Mouse (Mus musculus): Measurements from ENCODE around the gene Armc2. TPM values are rescaled to one million over a fixed set of nuclear protein-coding genes. Genes with fewer than 3 reads are reported as not detected.

Gene Armc2
- polyA plus RNA-seq, 1 experiment from 2014 or later: 12.7 TPM

GRCm38 (mm10) chr10:41935476-41935829 is 82.8 kb downstream of the Armc2 start:
- Histone ChIP-seq H3K36me3 (replicated peaks; ENCODE audit: control insufficient read depth, insufficient read depth) (no peaks in the 10 kb centered on the region), H3K9ac (no peak overlapping the region), H3K4me1 (replicated peaks; ENCODE audit: control insufficient read depth, insufficient read depth, low read length) (peaks cover 21% of the 10 kb centered on the region), H3K9me3 (ENCODE audit: control insufficient read depth, low read length) (no peaks in the 10 kb centered on the region), H3K27ac (peak overlapping the region; percentile 64), H3K4me3 (replicated peaks; ENCODE audit: low read length) (no peak overlapping the region), H3K4me2 (replicated peaks) (peak overlapping the region; percentile 38), H3K27me3 (ENCODE audit: control insufficient read depth, insufficient read depth, low read length) (no peaks in the 10 kb centered on the region)
- DNase-seq (ENCODE audit: low spot score) (no peak), ATAC-seq (ENCODE audit: low FRiP score) (no peak)

GRCm38 (mm10) chr10:41934633-41935475 is 83.4 kb downstream of the Armc2 start:
- no peaks in the 10 kb centered on the region for H3K36me3 ChIP-seq (replicated peaks; ENCODE audit: control insufficient read depth, insufficient read depth)
- H3K4me1 ChIP-seq (replicated peaks; ENCODE audit: control insufficient read depth, insufficient read depth, low read length): peaks cover 21% of the 10 kb centered on the region
- no peaks in the 10 kb centered on the region for H3K27me3 ChIP-seq (ENCODE audit: control insufficient read depth, insufficient read depth, low read length)
- peak overlapping the region; percentile 38 for H3K4me2 ChIP-seq (replicated peaks)
- DNase-seq (ENCODE audit: low spot score) (peak; percentile 86), ATAC-seq (ENCODE audit: low FRiP score) (peak; percentile 91)
- H3K9ac ChIP-seq: no peak overlapping the region
- WGBS: 9% methylated on average over 21 of the region's 21 CpGs
- no peaks in the 10 kb centered on the region for H3K9me3 ChIP-seq (ENCODE audit: control insufficient read depth, low read length)
- H3K27ac ChIP-seq: peak overlapping the region; percentile 64
- no peak overlapping the region for H3K4me3 ChIP-seq (replicated peaks; ENCODE audit: low read length)

DNA sequence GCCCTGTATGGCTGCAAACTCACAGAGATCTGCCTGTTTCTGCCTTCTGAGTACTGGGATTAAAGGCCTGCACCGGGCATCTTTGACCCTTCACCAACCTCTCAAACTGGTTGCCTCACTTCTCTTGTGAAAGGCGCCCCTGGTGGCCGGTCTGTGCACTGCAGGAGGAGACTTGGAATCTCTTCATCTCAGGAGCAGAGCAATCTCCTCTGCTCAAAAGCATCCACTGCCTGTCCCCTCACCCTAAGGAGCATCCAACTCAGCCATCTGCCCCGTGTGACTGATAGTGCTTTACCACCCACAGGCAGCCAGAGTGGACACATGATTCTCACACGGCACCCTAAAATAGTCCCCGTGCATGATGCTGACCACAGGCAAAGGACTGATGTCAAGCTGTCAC is 84.7 kb downstream of the Armc2 start:
- H3K27ac ChIP-seq: peak overlapping the region; percentile 11; the same call in 1 of the 2 replicates
- DNase-seq (ENCODE audit: low spot score) (no peak), ATAC-seq (ENCODE audit: low FRiP score) (no peak)
- H3K4me1 ChIP-seq (replicated peaks; ENCODE audit: control insufficient read depth, insufficient read depth, low read length): peaks cover 21% of the 10 kb centered on the region
- 65% methylated on average over 6 of the region's 6 CpGs for WGBS
- no peak overlapping the region for H3K4me2 ChIP-seq (replicated peaks)
- no peak overlapping the region for H3K4me3 ChIP-seq (replicated peaks; ENCODE audit: low read length)
- H3K9ac ChIP-seq: no peak overlapping the region
- H3K9me3 ChIP-seq (ENCODE audit: control insufficient read depth, low read length): no peaks in the 10 kb centered on the region
- no peaks in the 10 kb centered on the region for H3K27me3 ChIP-seq (ENCODE audit: control insufficient read depth, insufficient read depth, low read length)
- no peaks in the 10 kb centered on the region for H3K36me3 ChIP-seq (replicated peaks; ENCODE audit: control insufficient read depth, insufficient read depth)

DNA sequence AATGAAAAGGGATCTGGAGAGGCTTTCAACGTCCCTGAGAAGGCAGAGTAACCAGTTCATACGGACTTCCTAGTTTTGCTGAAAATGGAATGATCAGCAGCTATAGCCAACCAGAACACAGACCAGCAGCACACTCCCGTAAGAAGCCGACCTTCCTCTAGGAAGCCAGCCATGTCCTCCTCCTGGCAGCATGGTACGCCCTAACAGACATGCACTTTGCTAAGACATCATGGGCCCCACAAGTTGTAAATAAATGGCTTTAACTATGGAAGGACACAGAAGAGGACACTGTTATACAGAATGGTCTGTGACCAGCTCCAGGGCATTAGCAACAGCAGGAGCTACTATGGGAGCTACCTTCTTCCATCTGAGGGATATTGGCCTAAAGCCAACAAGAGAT is 85.3 kb downstream of the Armc2 start:
- peaks cover 21% of the 10 kb centered on the region for H3K4me1 ChIP-seq (replicated peaks; ENCODE audit: control insufficient read depth, insufficient read depth, low read length)
- no peak for DNase-seq (ENCODE audit: low spot score)
- no peak for ATAC-seq (ENCODE audit: low FRiP score)
- WGBS: 82% methylated on average over 5 of the region's 5 CpGs
- H3K9me3 ChIP-seq (ENCODE audit: control insufficient read depth, low read length): no peaks in the 10 kb centered on the region
- 0 out of 2 replicates have a peak overlapping the region, but pooled peaks have one; percentile 11 for H3K27ac ChIP-seq
- no peak overlapping the region for H3K4me3 ChIP-seq (replicated peaks; ENCODE audit: low read length)
- no peak overlapping the region for H3K9ac ChIP-seq
- no peak overlapping the region for H3K4me2 ChIP-seq (replicated peaks)
- no peaks in the 10 kb centered on the region for H3K27me3 ChIP-seq (ENCODE audit: control insufficient read depth, insufficient read depth, low read length)
- no peaks in the 10 kb centered on the region for H3K36me3 ChIP-seq (replicated peaks; ENCODE audit: control insufficient read depth, insufficient read depth)

GRCm38 (mm10) chr10:41931962-41932361 is 86.3 kb downstream of the Armc2 start:
- Histone ChIP-seq H3K4me2 (replicated peaks) (peak overlapping the region; percentile 33), H3K36me3 (replicated peaks; ENCODE audit: control insufficient read depth, insufficient read depth) (no peaks in the 10 kb centered on the region), H3K9ac (no peak overlapping the region), H3K27ac (peak overlapping the region; percentile 78), H3K27me3 (ENCODE audit: control insufficient read depth, insufficient read depth, low read length) (no peaks in the 10 kb centered on the region), H3K9me3 (ENCODE audit: control insufficient read depth, low read length) (no peaks in the 10 kb centered on the region), H3K4me3 (replicated peaks; ENCODE audit: low read length) (no peak overlapping the region), H3K4me1 (replicated peaks; ENCODE audit: control insufficient read depth, insufficient read depth, low read length) (peaks cover 21% of the 10 kb centered on the region)
- ATAC-seq (ENCODE audit: low FRiP score) (no peak), DNase-seq (ENCODE audit: low spot score) (peak; percentile 52)
- 51% methylated on average over 12 of the region's 12 CpGs for WGBS

- ATAC-seq (ENCODE audit: low FRiP score): no peak
- H3K9ac ChIP-seq: no peak overlapping the region
- no peaks in the 10 kb centered on the region for H3K27me3 ChIP-seq (ENCODE audit: control insufficient read depth, insufficient read depth, low read length)
- H3K36me3 ChIP-seq (replicated peaks; ENCODE audit: control insufficient read depth, insufficient read depth): no peaks in the 10 kb centered on the region
- H3K9me3 ChIP-seq (ENCODE audit: control insufficient read depth, low read length): no peaks in the 10 kb centered on the region
- no peak for DNase-seq (ENCODE audit: low spot score)
- no peak overlapping the region for H3K4me2 ChIP-seq (replicated peaks)
- no peak overlapping the region for H3K4me3 ChIP-seq (replicated peaks; ENCODE audit: low read length)
- WGBS: 45% methylated on average over 4 of the region's 4 CpGs
- no peak overlapping the region for H3K27ac ChIP-seq
- peaks cover 19% of the 10 kb centered on the region for H3K4me1 ChIP-seq (replicated peaks; ENCODE audit: control insufficient read depth, insufficient read depth, low read length)
These were observed 87.3 kb downstream of the Armc2 start for GRCm38 (mm10) chr10:41930966-41931365.

GRCm38 (mm10) chr10:41926726-41927125 is 91.5 kb downstream of the Armc2 start:
- ATAC-seq (ENCODE audit: low FRiP score) (peak; percentile 41; the same call in 1 of the 2 replicates), DNase-seq (ENCODE audit: low spot score) (no peak)
- no peak overlapping the region for H3K27ac ChIP-seq
- H3K36me3 ChIP-seq (replicated peaks; ENCODE audit: control insufficient read depth, insufficient read depth): no peaks in the 10 kb centered on the region
- H3K4me1 ChIP-seq (replicated peaks; ENCODE audit: control insufficient read depth, insufficient read depth, low read length): peaks cover 7% of the 10 kb centered on the region
- H3K4me3 ChIP-seq (replicated peaks; ENCODE audit: low read length): no peak overlapping the region
- no peak overlapping the region for H3K4me2 ChIP-seq (replicated peaks)
- WGBS: 67% methylated on average over 14 of the region's 14 CpGs
- no peak overlapping the region for H3K9ac ChIP-seq
- no peaks in the 10 kb centered on the region for H3K9me3 ChIP-seq (ENCODE audit: control insufficient read depth, low read length)
- no peaks in the 10 kb centered on the region for H3K27me3 ChIP-seq (ENCODE audit: control insufficient read depth, insufficient read depth, low read length)

DNA sequence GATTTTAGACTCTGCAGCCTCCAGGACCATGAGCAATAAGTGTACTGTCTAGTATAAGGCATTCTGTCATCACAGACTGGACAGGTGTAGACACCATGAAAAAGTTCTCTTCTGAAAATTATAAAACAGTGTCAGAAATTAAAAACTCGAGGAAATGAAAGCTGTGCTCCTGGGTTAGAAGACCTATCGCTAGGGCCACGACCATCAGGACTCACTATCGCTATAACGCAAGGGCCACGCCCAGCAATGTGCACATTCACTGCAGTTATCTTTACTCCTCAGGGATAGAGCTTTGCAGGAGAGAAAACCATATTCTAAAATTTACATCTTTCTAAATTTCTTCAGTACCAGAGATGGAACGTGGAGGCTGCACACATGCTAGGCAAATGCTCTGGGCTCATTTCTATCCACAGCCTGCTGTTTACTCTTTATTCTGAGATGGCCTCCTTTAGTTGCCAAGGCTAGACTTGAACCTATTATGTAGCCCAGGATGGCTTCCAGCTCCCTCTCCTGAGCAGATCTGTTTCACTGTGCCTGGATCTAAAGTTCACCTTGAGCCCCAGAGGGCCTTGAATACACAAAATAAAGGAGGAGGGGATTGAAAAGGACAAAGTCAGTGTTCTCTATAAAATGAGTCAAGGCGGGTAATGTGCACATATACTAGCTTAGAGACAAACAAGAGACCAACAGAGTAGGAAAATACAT is 105.8 kb downstream of the Armc2 start:
- WGBS: 95% methylated on average over 8 of the region's 8 CpGs
- no peak overlapping the region for H3K27ac ChIP-seq

DNA sequence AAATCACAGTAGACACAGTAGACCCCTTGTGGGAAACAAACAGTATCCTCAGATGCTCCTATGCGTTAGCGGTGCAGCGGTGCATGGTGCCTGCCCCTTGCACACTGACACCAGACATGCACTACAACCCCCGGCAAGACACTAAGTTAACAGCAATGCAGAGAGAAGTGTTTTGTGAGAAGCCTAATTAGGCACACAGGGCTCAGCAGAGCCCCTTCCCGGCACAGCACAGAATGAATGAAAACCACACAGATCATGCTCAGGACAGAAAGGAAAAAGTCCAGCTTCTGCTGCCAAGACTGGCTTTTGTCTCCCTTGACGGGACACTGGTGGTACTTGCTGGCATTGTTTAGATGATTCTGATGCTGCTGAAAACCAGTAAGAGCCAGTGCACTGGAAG is 109.3 kb downstream of the Armc2 start:
- H3K4me3 ChIP-seq (replicated peaks; ENCODE audit: low read length): no peak overlapping the region
- no peak overlapping the region for H3K4me2 ChIP-seq (replicated peaks)
- peak overlapping the region; percentile 47; the same call in 1 of the 2 replicates for H3K27ac ChIP-seq
- H3K4me1 ChIP-seq (replicated peaks; ENCODE audit: control insufficient read depth, insufficient read depth, low read length): 0 out of 2 replicates have a peak, but pooled peaks cover 3% of the 10 kb centered on the region
- peaks cover 41% of the 10 kb centered on the region for H3K36me3 ChIP-seq (replicated peaks; ENCODE audit: control insufficient read depth, insufficient read depth)
- H3K9ac ChIP-seq: no peak overlapping the region
- no peaks in the 10 kb centered on the region for H3K9me3 ChIP-seq (ENCODE audit: control insufficient read depth, low read length)
- peak; percentile 68; the same call in 1 of the 2 replicates for ATAC-seq (ENCODE audit: low FRiP score)
- 44% methylated on average over 6 of the region's 6 CpGs for WGBS
- no peak for DNase-seq (ENCODE audit: low spot score)
- H3K27me3 ChIP-seq (ENCODE audit: control insufficient read depth, insufficient read depth, low read length): no peaks in the 10 kb centered on the region

More for the DNA sequence above, 105.8 kb downstream of the Armc2 start:
- H3K4me2 ChIP-seq (replicated peaks): no peak overlapping the region
- H3K9me3 ChIP-seq (ENCODE audit: control insufficient read depth, low read length): no peaks in the 10 kb centered on the region
- ATAC-seq (ENCODE audit: low FRiP score): no peak
- no peak overlapping the region for H3K4me3 ChIP-seq (replicated peaks; ENCODE audit: low read length)
- no peak overlapping the region for H3K9ac ChIP-seq
- DNase-seq (ENCODE audit: low spot score): no peak
- H3K27me3 ChIP-seq (ENCODE audit: control insufficient read depth, insufficient read depth, low read length): no peaks in the 10 kb centered on the region
- H3K4me1 ChIP-seq (replicated peaks; ENCODE audit: control insufficient read depth, insufficient read depth, low read length): 0 out of 2 replicates have a peak, but pooled peaks cover 3% of the 10 kb centered on the region
- peaks cover 8% of the 10 kb centered on the region for H3K36me3 ChIP-seq (replicated peaks; ENCODE audit: control insufficient read depth, insufficient read depth)
